Mouse (Mus musculus) monocyte, adult 5-6 weeks (primary cell): ENCODE results near the gene Shisa7. TPM values are rescaled to one million over a fixed set of nuclear protein-coding genes. Genes with fewer than 3 reads are reported as not detected.
"Not testable (repeated sequence)": the region's sequence is repeated elsewhere in the genome, so short reads cannot be mapped to it uniquely, and the experiment has no call there.

Experiments
- ATAC-seq: fragments of 153-309, 156-312 bp; replicated peaks from 2 replicates; pipeline ENCODE4 v1.8.0; 2017; ENCODE audit warnings: mild to moderate bottlenecking; ENCODE audit not compliant: low TSS enrichment, insufficient number of reproducible peaks, severe bottlenecking, poor library complexity, low FRiP score
- total RNA-seq: library from RNA; stranded (forward); fragments of 200-1000, 200-491, 200-594 nt; gene quantifications from 3 replicates; pipeline ENCODE4 v1.2.3, GENCODE M21; 2017

The Shisa7 gene
- total RNA-seq, 1 experiment from 2014 or later = not detected

GRCm38 (mm10) chr7:4851315-4851688, 6.8 kb upstream of the Shisa7 start:
- no peak for ATAC-seq

GRCm38 (mm10) chr7:4850621-4851314, 6.3 kb upstream of the Shisa7 start:
- ATAC-seq = no peak

- ATAC-seq = no peak
Measured at GRCm38 (mm10) chr7:4849372-4849771, 4.9 kb upstream of the Shisa7 start.

- no peak for ATAC-seq
Measured at GRCm38 (mm10) chr7:4844917-4845309, 417 bp upstream of the Shisa7 start.

- ATAC-seq = no peak
Measured at GRCm38 (mm10) chr7:4843604-4844244, 772 bp downstream of the Shisa7 start.

- no peak for ATAC-seq
Measured at GRCm38 (mm10) chr7:4842634-4843131, 1.8 kb downstream of the Shisa7 start.

GRCm38 (mm10) chr7:4842077-4842476, 2.4 kb downstream of the Shisa7 start:
- no peak for ATAC-seq

- no peak; the same call in 1 of the 2 replicates for ATAC-seq
Measured at GRCm38 (mm10) chr7:4837639-4838038, 6.9 kb downstream of the Shisa7 start.

GRCm38 (mm10) chr7:4836351-4836792, 8.1 kb downstream of the Shisa7 start:
- 0 out of 2 replicates have a peak, but pooled peaks have one; percentile 34 for ATAC-seq

GRCm38 (mm10) chr7:4835631-4836327, 8.7 kb downstream of the Shisa7 start:
- ATAC-seq = no peak

- ATAC-seq = no peak
Measured at GRCm38 (mm10) chr7:4830476-4830875, 14.0 kb downstream of the Shisa7 start.

GRCm38 (mm10) chr7:4825365-4825764, 19.1 kb downstream of the Shisa7 start:
- ATAC-seq = no peak

GRCm38 (mm10) chr7:4822162-4822907, 22.2 kb downstream of the Shisa7 start:
- ATAC-seq = no peak

GRCm38 (mm10) chr7:4821690-4822089, 22.8 kb downstream of the Shisa7 start:
- no peak for ATAC-seq

- not testable (repeated sequence) for ATAC-seq
Measured at GRCm38 (mm10) chr7:4820925-4821324, 23.6 kb downstream of the Shisa7 start.

- no peak for ATAC-seq
Measured at GRCm38 (mm10) chr7:4816559-4816958, 27.9 kb downstream of the Shisa7 start.

GRCm38 (mm10) chr7:4813105-4813791, 31.2 kb downstream of the Shisa7 start:
- no peak for ATAC-seq

- ATAC-seq = peak; percentile 94
Measured at GRCm38 (mm10) chr7:4812303-4813104, 32.0 kb downstream of the Shisa7 start, which contains the start of gene Ube2s. Gene Ube2s, minus strand, starts transcription at chr7:4812590.
